Mouse (Mus musculus) CH12.LX (cell line): ENCODE data around the gene Best2.

Source experiments
- CHD2 ChIP-seq: IDR thresholded peaks from 2 replicates; pipeline ENCODE4 v1.6.1; 2011; ENCODE audit warnings: low read length, improper control_type of control experiment
- EP300 ChIP-seq: IDR thresholded peaks from 2 replicates; pipeline ENCODE4 v1.6.1; 2011; ENCODE audit warnings: low read length, improper control_type of control experiment
- GABPA ChIP-seq: IDR thresholded peaks from 2 replicates; pipeline ENCODE4 v1.6.1; 2012; ENCODE audit warnings: low read depth, low read length, improper control_type of control experiment, inconsistent platforms; ENCODE audit not compliant: insufficient replicate concordance
- JUND ChIP-seq: conservative IDR thresholded peaks from 2 replicates; pipeline ENCODE4 v1.6.1; 2011; ENCODE audit warnings: low read depth, low read length, improper control_type of control experiment
- MEF2A ChIP-seq: IDR thresholded peaks from 2 replicates; pipeline ENCODE4 v1.6.1; 2014; ENCODE audit warnings: low read depth, mild to moderate bottlenecking, inconsistent platforms, low read length, improper control_type of control experiment, borderline replicate concordance
- POLR2A ChIP-seq: IDR thresholded peaks from 2 replicates; pipeline ENCODE4 v1.6.1; 2011; ENCODE audit warnings: low read depth, mild to moderate bottlenecking, improper control_type of control experiment, low read length
- RAD21 ChIP-seq: IDR thresholded peaks from 2 replicates; pipeline ENCODE4 v1.6.1; 2011; ENCODE audit warnings: low read depth, mild to moderate bottlenecking, low read length, improper control_type of control experiment, moderate library complexity

- TF ChIP-seq MEF2A (no peak), EP300 (no peak), RAD21 (no peak), CHD2 (no peak), JUND (no peak), GABPA (no peak), POLR2A (no peak)
These were observed 7.3 kb upstream of the Best2 start for GRCm38 (mm10) chr8:85021514-85022055.
